Comparison of ENCODE assay signal across 25 mouse cellular contexts in genomic region chr11:44593016-44593415, GRCm38 (mm10). TPM values are rescaled to one million over a fixed set of nuclear protein-coding genes. Genes with fewer than 3 reads are reported as not detected.
"Had no signal": no experiment of that assay in that cellular context is flagged by ENCODE, and none has a peak within 500 bp of the region (broad histone marks: within the 10 kb centered on the region; RNA-seq: fewer than 3 reads in every experiment).

No protein-coding gene starts in this region.

- H3K27me3 ChIP-seq: heart, embryonic 13.5 days; heart, embryonic 15.5 days; hindbrain, embryonic 13.5 days; hindbrain, embryonic 15.5 days; limb, embryonic 13.5 days; limb, embryonic 15.5 days; liver, embryonic 12.5 days had no signal

- H3K27ac ChIP-seq: heart, adult 2 months; heart, embryonic 13.5 days; heart, embryonic 15.5 days; hindbrain, embryonic 13.5 days; hindbrain, embryonic 15.5 days; hindbrain, postnatal 0 days; left cerebral cortex, adult 2 months; limb, embryonic 13.5 days; limb, embryonic 15.5 days; liver, embryonic 12.5 days; liver, embryonic 14.5 days had no signal

- ATAC-seq: hindbrain, postnatal 0 days; intestine, embryonic 16.5 days; liver, embryonic 12.5 days had no signal

- H3K36me3 ChIP-seq: heart, embryonic 13.5 days; heart, embryonic 15.5 days; hindbrain, embryonic 13.5 days; hindbrain, embryonic 15.5 days; limb, embryonic 13.5 days; limb, embryonic 15.5 days; liver, embryonic 12.5 days had no signal

- H3K4me2 ChIP-seq: heart, embryonic 11.5 days; heart, embryonic 13.5 days; heart, embryonic 15.5 days; hindbrain, embryonic 13.5 days; hindbrain, embryonic 15.5 days; limb, embryonic 13.5 days; limb, embryonic 15.5 days; liver, embryonic 12.5 days had no signal

- H3K9ac ChIP-seq: heart, embryonic 13.5 days; heart, embryonic 15.5 days; hindbrain, embryonic 13.5 days; hindbrain, embryonic 15.5 days; limb, embryonic 13.5 days; limb, embryonic 15.5 days; liver, embryonic 12.5 days; liver, embryonic 14.5 days had no signal

- DNase-seq: gastrocnemius, postnatal 14 days; gastrocnemius, postnatal 36 days; heart, adult 2 months; heart, postnatal 14 days; heart, postnatal 36 days; kidney, adult 11 months; kidney, adult 2 months; kidney, adult 9 months; kidney, postnatal 10 days; kidney, postnatal 25 days; kidney, postnatal 4 days; layer of hippocampus, adult 9-11 months had no signal

- H3K4me1 ChIP-seq: hindbrain, embryonic 13.5 days; hindbrain, embryonic 15.5 days; limb, embryonic 15.5 days; liver, embryonic 12.5 days had no signal

- H3K9me3 ChIP-seq: heart, embryonic 13.5 days; heart, embryonic 15.5 days; hindbrain, embryonic 13.5 days; hindbrain, embryonic 15.5 days; limb, embryonic 13.5 days; limb, embryonic 15.5 days; liver, embryonic 12.5 days had no signal

- H3K4me3 ChIP-seq: heart, adult 2 months; heart, embryonic 13.5 days; heart, embryonic 15.5 days; hindbrain, embryonic 13.5 days; hindbrain, embryonic 15.5 days; left cerebral cortex, adult 2 months; limb, embryonic 13.5 days; limb, embryonic 15.5 days; liver, embryonic 12.5 days had no signal

RNA-seq across cellular contexts. Expression of gene Ebf1, which starts 24.1 kb away (rescaled TPM):
- total RNA-seq: hematopoietic stem cell, adult 5-6 weeks had no signal
